Mouse (Mus musculus): ENCODE results near the gene C330021F23Rik.

Gene C330021F23Rik

DNA sequence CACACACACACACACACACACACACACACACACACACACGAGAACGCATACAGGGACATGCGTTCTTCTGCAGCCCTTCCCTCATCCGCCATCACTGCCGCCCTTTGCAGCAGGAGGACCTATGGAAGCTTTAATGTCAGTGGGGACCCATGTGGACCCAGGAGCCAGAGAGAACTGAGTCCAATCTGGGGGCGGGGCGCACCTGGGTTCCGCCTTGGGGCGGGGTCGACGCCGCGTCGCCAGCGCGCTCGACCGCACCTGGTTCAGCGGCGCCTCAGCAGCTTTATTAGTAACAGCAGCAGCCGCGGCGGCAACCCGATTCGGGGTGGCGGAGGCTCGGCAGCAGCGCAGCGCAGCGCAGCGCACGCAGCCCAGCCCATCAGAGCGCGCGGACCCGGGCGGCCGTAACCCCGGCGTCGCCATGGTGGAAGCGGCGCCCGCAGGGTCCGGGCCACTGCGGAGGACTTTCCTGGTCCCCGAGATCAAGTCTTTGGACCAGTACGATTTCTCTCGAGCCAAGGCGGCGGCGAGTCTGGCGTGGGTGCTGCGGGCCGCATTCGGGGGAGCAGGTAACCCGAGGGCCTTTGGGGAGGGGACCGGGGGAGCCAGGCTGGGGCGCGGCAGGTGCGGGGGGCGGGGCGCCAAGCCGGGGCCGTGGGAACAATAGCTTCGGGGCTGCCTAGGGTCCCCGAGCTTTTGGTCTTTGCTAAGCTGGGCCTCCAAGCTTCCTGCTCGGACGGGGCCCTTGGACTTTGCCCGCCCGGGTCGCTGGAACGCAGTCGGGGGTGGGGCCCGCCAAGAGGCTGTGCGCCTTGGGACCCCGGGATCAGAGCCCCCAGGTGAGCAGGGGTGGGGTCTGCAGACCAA, 19.8 kb downstream of the C330021F23Rik start:
- peak; percentile 78 to 85 for DNase-seq

DNA sequence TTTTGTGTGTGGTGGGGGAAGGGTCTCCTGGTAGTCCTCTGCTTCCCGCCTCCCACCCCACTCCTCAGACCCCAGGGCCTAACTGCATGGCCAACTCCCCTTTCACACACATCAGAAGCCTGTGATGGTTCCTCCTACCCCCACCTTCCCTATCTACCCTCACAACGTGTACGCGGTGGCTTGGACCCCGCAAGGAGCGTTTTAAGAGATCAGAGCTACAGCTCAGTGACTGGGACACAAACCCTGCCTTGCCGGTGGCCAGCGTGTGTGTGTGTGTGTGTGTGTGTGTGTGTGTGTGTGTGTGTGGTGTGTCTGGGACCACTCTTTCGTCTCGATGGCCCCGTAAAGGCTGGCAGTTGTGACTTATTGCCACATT, 20.5 kb downstream of the C330021F23Rik start:
- no peak for DNase-seq

DNA sequence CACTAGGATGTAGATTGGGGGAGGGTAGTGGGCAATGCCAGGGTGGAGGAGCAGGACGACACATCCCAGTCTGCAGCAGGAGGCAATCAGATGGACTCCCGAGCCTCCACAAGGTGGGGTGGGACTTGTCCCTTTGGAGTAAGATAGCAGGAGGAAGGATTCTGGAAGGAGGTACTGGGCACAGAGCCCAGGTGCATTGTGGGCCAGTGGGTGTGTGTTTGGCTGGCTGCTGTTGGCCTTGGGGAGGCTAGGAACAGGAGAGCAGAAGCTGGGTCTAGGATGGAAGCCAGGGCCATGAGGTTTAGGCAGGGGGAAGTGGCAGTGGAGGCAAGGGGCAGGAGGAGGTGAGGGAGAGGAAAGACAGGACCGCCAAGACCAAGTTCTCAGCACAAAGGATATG, 25.7 kb downstream of the C330021F23Rik start:
- DNase-seq, result peak; percentile 47 to 48

GRCm38 (mm10) chr8:3594466-3594865, 26.7 kb downstream of the C330021F23Rik start:
- peak; percentile 49 to 63 for DNase-seq

DNA sequence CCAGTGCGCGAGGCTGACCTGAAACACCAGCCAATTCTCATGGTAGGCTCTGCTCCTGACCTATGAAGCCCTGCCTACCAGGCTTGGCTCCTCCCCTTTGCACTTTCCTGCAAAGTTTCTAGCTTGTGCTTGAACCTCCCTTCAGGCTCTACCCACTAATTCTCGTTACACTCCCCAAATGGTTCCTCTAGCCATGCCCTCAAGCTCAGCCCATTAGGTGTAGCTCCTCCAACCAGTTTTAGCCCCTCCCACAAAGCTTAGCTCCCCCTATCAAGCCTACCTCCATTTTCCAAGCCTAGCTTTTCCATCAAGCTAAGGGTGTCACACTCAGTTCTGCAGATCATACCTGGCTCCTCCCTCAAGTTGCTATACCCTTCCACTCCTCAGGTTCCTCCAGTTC, 30.3 kb downstream of the C330021F23Rik start:
- DNase-seq, result no peak

DNA sequence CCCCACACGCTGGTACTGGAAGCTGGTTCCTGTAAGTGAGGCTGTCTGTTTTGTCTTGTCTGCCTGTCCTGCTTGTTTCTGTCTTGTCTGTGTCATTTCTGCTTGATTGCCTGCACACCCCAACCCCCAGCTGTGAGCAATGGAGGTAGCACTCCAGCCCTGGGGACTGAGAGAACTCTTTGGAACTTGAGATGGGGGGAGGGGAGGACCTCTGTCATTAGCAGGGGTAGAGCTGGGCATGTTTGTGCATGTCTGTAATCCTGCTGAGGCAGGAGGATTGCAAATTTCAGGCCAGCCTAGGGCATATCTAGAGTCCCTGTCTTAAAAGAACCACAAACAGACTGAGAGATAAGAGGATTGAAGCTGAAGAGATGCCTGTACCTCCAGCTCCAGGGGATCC, 31.4 kb downstream of the C330021F23Rik start:
- no peak for DNase-seq

DNA sequence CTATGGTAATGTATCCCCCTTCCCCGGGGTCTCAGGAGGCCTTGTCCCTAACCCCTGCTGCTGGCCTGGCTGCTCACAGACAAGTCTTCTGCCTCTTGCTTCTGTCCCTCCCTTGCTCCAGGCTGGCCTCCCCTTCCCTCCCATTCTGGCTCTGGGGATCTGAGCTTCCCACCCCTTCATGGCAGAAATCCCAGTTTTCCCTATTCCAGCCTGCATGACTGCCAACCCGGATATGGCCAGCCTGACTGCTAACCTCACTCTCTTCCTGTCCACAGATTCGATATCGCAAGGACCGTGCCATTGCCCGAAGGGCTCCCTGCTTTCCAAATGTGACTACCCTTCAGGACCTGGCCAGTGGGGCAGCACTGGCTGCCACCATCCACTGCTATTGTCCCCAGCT, 32.6 kb downstream of the C330021F23Rik start:
- peak; percentile 38 to 42 for DNase-seq

GRCm38 (mm10) chr8:3603439-3603838, 35.6 kb downstream of the C330021F23Rik start:
- no peak for DNase-seq

DNA sequence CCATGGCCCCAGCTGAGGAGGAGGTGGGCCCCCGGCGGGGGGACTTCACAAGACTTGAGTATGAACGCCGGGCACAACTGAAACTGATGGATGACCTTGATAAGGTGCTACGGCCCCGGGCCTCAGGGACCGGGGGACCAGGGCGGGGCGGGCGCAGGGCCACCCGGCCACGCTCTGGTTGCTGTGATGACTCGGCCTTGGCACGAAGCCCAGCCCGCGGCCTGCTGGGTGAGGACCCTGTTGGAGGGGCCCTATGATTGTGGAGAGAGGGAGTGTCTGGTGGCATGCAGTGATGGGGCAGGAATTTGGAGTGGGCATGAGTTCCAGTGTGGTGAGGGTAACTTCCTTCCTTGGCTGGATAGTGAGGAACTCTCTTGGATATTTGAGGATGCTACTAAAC, 38.8 kb downstream of the C330021F23Rik start:
- DNase-seq, result no peak

GRCm38 (mm10) chr8:3607822-3608221, 40.0 kb downstream of the C330021F23Rik start:
- DNase-seq, result no peak

GRCm38 (mm10) chr8:3609046-3609815, 41.4 kb downstream of the C330021F23Rik start:
- DNase-seq, result peak; percentile 78 to 85

- peak; percentile 77 to 85 for DNase-seq
Measured at GRCm38 (mm10) chr8:3609816-3610150, 42.0 kb downstream of the C330021F23Rik start.

DNA sequence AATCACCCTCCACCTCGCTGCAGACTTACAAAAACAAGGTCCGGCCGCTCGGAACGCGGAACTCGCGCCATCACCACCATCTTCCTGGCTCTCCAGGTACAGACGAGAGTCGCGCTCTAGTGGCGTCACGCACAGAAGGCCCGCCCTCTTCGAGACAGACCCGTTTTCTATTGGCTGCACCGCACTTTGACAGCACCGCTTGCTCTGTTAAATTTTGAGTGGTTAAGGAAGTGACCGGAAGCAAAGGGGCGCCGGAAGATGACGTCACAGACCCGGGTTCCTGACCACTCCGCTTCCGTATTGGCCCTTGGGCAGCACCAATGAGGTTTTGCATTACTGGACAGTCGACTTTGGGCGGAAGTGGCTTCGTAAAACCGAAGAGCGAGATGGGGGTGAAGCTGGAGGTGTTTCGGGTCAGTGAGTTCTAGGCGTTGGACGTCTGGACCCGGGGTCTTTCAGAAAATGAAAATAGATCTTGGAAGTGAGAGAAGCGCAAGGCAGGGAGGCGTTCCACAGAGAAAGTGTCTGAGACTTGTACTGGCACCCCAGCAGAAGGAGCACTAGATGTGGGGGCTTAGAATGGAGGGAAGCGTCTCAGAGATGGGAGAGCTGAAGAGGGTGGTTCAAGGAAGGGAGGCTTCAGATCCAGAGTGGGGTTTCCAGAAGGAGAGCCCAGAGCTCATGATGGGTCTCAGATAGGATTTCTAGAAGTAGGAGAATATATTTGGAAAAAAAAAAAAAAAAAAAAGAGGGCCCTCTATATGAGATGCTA, 53.6 kb downstream of the C330021F23Rik start, which contains the start of the genes Xab2 and Pet100:
TSS of gene Xab2 (minus strand) at position 118 of the 772 bp plus-strand sequence.
TSS of gene Pet100 (plus strand) at position 350 of the 772 bp plus-strand sequence.
- peak; percentile 99 for DNase-seq

- no peak for DNase-seq
Measured at GRCm38 (mm10) chr8:3622119-3622518, 54.3 kb downstream of the C330021F23Rik start.

GRCm38 (mm10) chr8:3625445-3625844, 57.7 kb downstream of the C330021F23Rik start, which contains the start of gene Pcp2:
Gene Pcp2, minus strand, starts transcription at chr8:3625545.
- no peak for DNase-seq

GRCm38 (mm10) chr8:3626971-3627370, 59.2 kb downstream of the C330021F23Rik start:
- DNase-seq, result no peak

GRCm38 (mm10) chr8:3628014-3628413, 60.2 kb downstream of the C330021F23Rik start:
- DNase-seq, result no peak

GRCm38 (mm10) chr8:3630647-3631477, 63.1 kb downstream of the C330021F23Rik start, which contains the start of gene Stxbp2:
Gene Stxbp2, plus strand, starts transcription at chr8:3630955.
- peak; percentile 85 to 90 for DNase-seq

- peak; percentile 44 to 57 for DNase-seq
Measured at GRCm38 (mm10) chr8:3631478-3631875, 63.7 kb downstream of the C330021F23Rik start.

Data from lung, adult 18-20 months (tissue).